Mouse (Mus musculus) thymus, postnatal 4 days (tissue): ENCODE results near the gene Cdc42se1.

Source experiments
- DNase-seq: peaks from one replicate; pipeline ENCODE4 v3.0.0; 2021

Cdc42se1 gene

GRCm38 (mm10) chr3:95256931-95257330, 28.4 kb downstream of the Cdc42se1 start:
- DNase-seq, result no peak

- no peak for DNase-seq
These were observed 33.4 kb downstream of the Cdc42se1 start for GRCm38 (mm10) chr3:95261975-95262374.

- peak; percentile 91 for DNase-seq
These were observed 34.7 kb downstream of the Cdc42se1 start for GRCm38 (mm10) chr3:95263089-95263739.

GRCm38 (mm10) chr3:95264724-95265123, 36.2 kb downstream of the Cdc42se1 start:
- DNase-seq, result no peak

- DNase-seq, result no peak
These were observed 37.5 kb downstream of the Cdc42se1 start for GRCm38 (mm10) chr3:95266052-95266451.

- no peak for DNase-seq
These were observed 39.3 kb downstream of the Cdc42se1 start for GRCm38 (mm10) chr3:95267855-95268254.

GRCm38 (mm10) chr3:95269789-95270188, 41.3 kb downstream of the Cdc42se1 start:
- DNase-seq, result no peak

GRCm38 (mm10) chr3:95270766-95271364, 42.3 kb downstream of the Cdc42se1 start:
- DNase-seq, result no peak

- DNase-seq, result no peak
These were observed 44.9 kb downstream of the Cdc42se1 start for GRCm38 (mm10) chr3:95273471-95273870.

- no peak for DNase-seq
These were observed 45.9 kb downstream of the Cdc42se1 start for GRCm38 (mm10) chr3:95274453-95274852.

- DNase-seq, result no peak
These were observed 46.6 kb downstream of the Cdc42se1 start for GRCm38 (mm10) chr3:95275161-95275560.

GRCm38 (mm10) chr3:95276428-95276934, 47.9 kb downstream of the Cdc42se1 start:
- no peak for DNase-seq

- no peak for DNase-seq
These were observed 48.6 kb downstream of the Cdc42se1 start for GRCm38 (mm10) chr3:95277149-95277551.

- DNase-seq, result peak; percentile 31
These were observed 52.2 kb downstream of the Cdc42se1 start for GRCm38 (mm10) chr3:95280747-95281146.

GRCm38 (mm10) chr3:95281216-95282126, 52.9 kb downstream of the Cdc42se1 start, which contains the start of the genes Mindy1 and Prune1:
Mindy1 (plus strand) TSS chr3:95281345.
Prune1 (minus strand) TSS chr3:95282076.
- peak; percentile 100 for DNase-seq

GRCm38 (mm10) chr3:95282381-95282864, 53.9 kb downstream of the Cdc42se1 start:
- peak; percentile 62 for DNase-seq

GRCm38 (mm10) chr3:95282865-95283588, 54.5 kb downstream of the Cdc42se1 start:
- peak; percentile 72 for DNase-seq

GRCm38 (mm10) chr3:95283589-95283941, 55.0 kb downstream of the Cdc42se1 start:
- DNase-seq, result no peak

GRCm38 (mm10) chr3:95284062-95284461, 55.5 kb downstream of the Cdc42se1 start:
- no peak for DNase-seq

GRCm38 (mm10) chr3:95284501-95285281, 56.2 kb downstream of the Cdc42se1 start:
- DNase-seq, result no peak

- DNase-seq, result no peak
These were observed 56.9 kb downstream of the Cdc42se1 start for GRCm38 (mm10) chr3:95285390-95285789.
